Mouse (Mus musculus) heart, embryonic 12.5 days (tissue): Measurements from ENCODE around the gene Crxos. TPM values are rescaled to one million over a fixed set of nuclear protein-coding genes. Genes with fewer than 3 reads are reported as not detected.

Experiments
- ATAC-seq: fragments of 200-750 bp; cut with Nextera tagmentation; 2 replicates; pipeline ENCODE4 v1.8.0; 2017; ENCODE audit warnings: moderate TSS enrichment, moderate library complexity; ENCODE audit not compliant: insufficient number of reproducible peaks, low FRiP score
- H3K27ac ChIP-seq: fragments of 300-500 bp; sonication (generic); 2 replicates; pipeline ENCODE4 v1.5.1; 2016; ENCODE audit warnings: mild to moderate bottlenecking, moderate library complexity; ENCODE audit not compliant: poor library complexity, severe bottlenecking
- H3K27me3 ChIP-seq: fragments of 300-500 bp; sonication (generic); replicated peaks from 2 replicates; pipeline ENCODE4 v1.6.1; 2016; ENCODE audit warnings: mild to moderate bottlenecking, moderate library complexity
- H3K36me3 ChIP-seq: fragments of 300-500 bp; sonication (generic); 2 replicates; pipeline ENCODE4 v1.6.1; 2016; ENCODE audit warnings: mild to moderate bottlenecking, moderate library complexity
- H3K4me1 ChIP-seq: fragments of 300-500 bp; sonication (generic); replicated peaks from 2 replicates; pipeline ENCODE4 v1.6.1; 2016; ENCODE audit warnings: mild to moderate bottlenecking
- H3K4me2 ChIP-seq: fragments of 300-500 bp; sonication (generic); 2 replicates; pipeline ENCODE4 v1.6.1; 2016; ENCODE audit warnings: mild to moderate bottlenecking, moderate library complexity
- H3K4me3 ChIP-seq: fragments of 300-500 bp; sonication (generic); 2 replicates; pipeline ENCODE4 v1.5.1; 2016; ENCODE audit warnings: mild to moderate bottlenecking
- H3K9ac ChIP-seq: fragments of 300-500 bp; sonication (generic); 2 replicates; pipeline ENCODE4 v1.6.1; 2016; ENCODE audit warnings: mild to moderate bottlenecking, moderate library complexity
- H3K9me3 ChIP-seq: fragments of 300-500 bp; sonication (generic); replicated peaks from 2 replicates; pipeline ENCODE4 v1.6.1; 2016; ENCODE audit warnings: mild to moderate bottlenecking, moderate library complexity
- WGBS: fragments of 180-500 bp; shearing (Covaris S2); methylation state at CpG from one replicate; pipeline ENCODE4 v1.1.7; 2016; 5-methylcytosine and 5-hydroxymethylcytosine counted together
- polyA plus RNA-seq: library from polyadenylated mRNA; unstranded; fragments of >200 nt; fragmentation: Nextera tagmentation; extraction: Ambion mirVana; gene quantifications from 2 replicates; pipeline ENCODE4 v1.2.1, GENCODE M21; 2016

The Crxos gene
- polyA plus RNA-seq, 1 experiment from 2014 or later: not detected

DNA sequence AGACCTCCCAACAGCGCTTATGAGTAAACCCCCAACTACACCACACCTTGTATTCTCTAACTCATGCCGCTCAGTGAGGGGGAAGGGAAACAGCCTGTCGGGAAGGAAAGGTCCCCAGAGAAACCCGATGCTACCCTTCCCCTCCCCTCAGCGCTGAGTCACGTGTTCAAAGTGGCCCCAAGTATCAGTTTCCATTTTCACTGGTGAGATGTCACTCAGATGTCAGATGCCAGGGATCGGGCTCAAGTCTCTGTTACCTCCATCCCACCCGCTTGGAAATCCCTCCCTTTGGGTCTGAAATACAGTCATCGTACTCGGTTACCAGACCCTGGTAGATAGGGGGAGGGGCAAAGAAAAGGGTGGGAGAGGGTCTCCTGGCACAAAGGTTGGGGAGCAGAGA is 39.4 kb downstream of the Crxos start:
- H3K9ac ChIP-seq: peak overlapping the region; percentile 81
- H3K9me3 ChIP-seq: no peaks in the 10 kb centered on the region
- WGBS: 2% methylated on average over 10 of the region's 10 CpGs
- peak overlapping the region; percentile 77 for H3K27ac ChIP-seq
- H3K36me3 ChIP-seq: peaks cover 36% of the 10 kb centered on the region
- peak; percentile 69 for ATAC-seq
- H3K4me1 ChIP-seq: peaks cover 27% of the 10 kb centered on the region
- H3K27me3 ChIP-seq: no peaks in the 10 kb centered on the region
- H3K4me3 ChIP-seq: peak overlapping the region; percentile 89
- peak overlapping the region; percentile 88 for H3K4me2 ChIP-seq

DNA sequence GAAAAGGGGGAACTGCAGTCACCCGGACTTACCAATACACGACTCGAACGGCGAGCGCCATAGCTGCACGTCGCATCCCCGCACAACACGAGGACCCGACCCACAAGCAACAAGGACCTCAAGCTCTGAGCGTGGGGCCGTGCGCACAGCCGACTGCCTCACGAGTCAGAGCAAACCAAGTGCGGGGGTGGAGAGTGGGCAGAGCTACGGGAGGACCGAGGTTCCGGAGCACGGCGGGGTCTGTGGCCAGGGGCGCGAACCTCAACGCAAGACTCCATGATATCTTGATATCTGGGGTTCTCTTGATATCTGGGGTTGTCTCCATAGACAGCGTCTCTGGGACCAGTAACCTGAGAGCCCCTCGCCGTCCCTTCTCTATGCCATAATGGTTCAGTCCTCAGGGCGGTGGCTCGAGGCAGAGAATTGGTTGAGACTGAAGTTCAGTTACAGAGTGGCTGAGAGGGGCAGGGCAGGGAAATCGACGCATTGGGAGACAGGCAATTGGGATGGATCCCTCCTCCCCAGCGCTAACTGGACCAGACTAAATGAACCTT is 39.9 kb downstream of the Crxos start, which contains the start of gene Selenow:
Gene Selenow (minus strand): TSS at position 183 of the 554 bp plus-strand sequence.
- ATAC-seq: peak; percentile 96
- Histone ChIP-seq H3K9ac (peak within 1 kb of the TSS; percentile 81), H3K4me1 (peaks cover 27% of the 10 kb centered on the region), H3K9me3 (no peaks in the 10 kb centered on the region), H3K4me2 (peak within 1 kb of the TSS; percentile 88), H3K27me3 (no peaks in the 10 kb centered on the region), H3K27ac (peak within 1 kb of the TSS; percentile 77), H3K4me3 (peak within 1 kb of the TSS; percentile 89), H3K36me3 (peaks cover 31% of the 10 kb centered on the region)
- under 1% methylated on average over 33 of the region's 33 CpGs for WGBS

DNA sequence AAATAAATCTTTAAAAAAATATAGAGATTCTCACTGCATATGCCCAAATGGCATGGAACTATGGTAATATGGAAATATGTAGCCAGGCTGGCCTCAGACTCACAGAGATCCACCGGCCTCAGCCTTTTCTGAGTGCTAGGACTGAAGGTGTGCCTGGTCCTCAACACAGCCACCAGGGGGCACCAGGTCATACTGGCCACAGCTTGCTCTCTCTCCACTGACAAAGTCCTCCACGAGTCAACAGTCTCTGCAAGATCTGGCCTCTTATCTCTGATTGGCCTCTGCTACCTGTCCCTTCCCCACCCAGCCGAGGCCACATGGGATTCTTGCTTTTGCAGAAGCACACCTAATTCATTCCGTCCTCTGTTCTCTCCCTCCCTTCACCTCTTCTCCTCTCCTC is 47.5 kb downstream of the Crxos start:
- WGBS: 27% methylated on average over 4 of the region's 4 CpGs
- Histone ChIP-seq H3K4me3 (no peak overlapping the region), H3K9me3 (peaks cover 3% of the 10 kb centered on the region; the same call in 1 of the 2 replicates), H3K4me2 (no peak overlapping the region), H3K4me1 (peaks cover 16% of the 10 kb centered on the region), H3K27ac (no peak overlapping the region), H3K36me3 (no peaks in the 10 kb centered on the region), H3K27me3 (no peaks in the 10 kb centered on the region), H3K9ac (no peak overlapping the region)
- ATAC-seq: no peak

DNA sequence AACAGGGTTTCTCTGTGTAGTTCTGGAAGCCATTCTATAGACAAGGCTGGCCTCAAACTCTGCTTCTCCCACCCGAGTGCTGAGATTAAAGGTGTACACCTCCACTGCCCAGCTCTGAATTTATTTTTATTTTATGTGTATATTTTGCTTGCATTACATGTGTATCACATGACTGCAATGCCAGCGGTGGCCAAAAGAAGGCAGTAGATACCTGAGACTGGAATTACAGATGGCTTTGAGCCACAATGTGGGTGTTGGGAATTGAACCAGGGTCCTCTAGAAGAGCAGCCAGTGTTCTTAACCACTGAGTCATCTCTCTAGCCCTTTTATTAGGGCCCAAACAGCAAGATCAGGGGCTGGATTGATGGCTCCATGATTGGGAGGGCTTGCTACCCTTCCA is 48.1 kb downstream of the Crxos start:
- H3K36me3 ChIP-seq: peaks cover 4% of the 10 kb centered on the region
- no peak overlapping the region for H3K4me2 ChIP-seq
- H3K27ac ChIP-seq: no peak overlapping the region
- H3K9ac ChIP-seq: no peak overlapping the region
- no peak overlapping the region for H3K4me3 ChIP-seq
- no peaks in the 10 kb centered on the region for H3K27me3 ChIP-seq
- ATAC-seq: no peak
- peaks cover 16% of the 10 kb centered on the region for H3K4me1 ChIP-seq
- peaks cover 6% of the 10 kb centered on the region for H3K9me3 ChIP-seq
- 64% methylated on average over 2 of the region's 2 CpGs for WGBS

DNA sequence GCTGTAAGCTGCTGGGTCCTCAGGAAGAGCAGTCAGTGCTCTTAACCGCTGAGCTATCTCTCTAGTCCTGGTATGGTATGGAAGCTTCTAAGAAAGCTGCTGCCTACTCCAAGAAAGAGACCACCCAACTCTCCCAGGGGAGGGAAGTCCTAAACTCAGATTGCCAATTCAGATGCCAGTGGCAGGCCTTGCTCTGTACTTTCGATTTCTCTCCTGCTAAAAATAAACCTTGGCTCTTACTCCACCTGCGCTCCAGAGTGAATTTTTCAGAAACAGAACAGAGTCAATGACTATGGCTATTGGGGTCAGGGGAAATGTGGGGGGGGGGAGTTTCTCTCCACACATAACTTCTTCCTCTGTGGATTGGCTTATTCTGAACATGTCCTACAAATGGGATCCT is 49.2 kb downstream of the Crxos start:
- Histone ChIP-seq H3K4me1 (peaks cover 16% of the 10 kb centered on the region), H3K9me3 (peaks cover 6% of the 10 kb centered on the region), H3K9ac (no peak overlapping the region), H3K36me3 (peaks cover 8% of the 10 kb centered on the region), H3K27ac (no peak overlapping the region), H3K4me2 (peak overlapping the region; percentile 26; the same call in 1 of the 2 replicates), H3K4me3 (no peak overlapping the region), H3K27me3 (no peaks in the 10 kb centered on the region)
- ATAC-seq: no peak
- 57% methylated on average over 3 of the region's 3 CpGs for WGBS

DNA sequence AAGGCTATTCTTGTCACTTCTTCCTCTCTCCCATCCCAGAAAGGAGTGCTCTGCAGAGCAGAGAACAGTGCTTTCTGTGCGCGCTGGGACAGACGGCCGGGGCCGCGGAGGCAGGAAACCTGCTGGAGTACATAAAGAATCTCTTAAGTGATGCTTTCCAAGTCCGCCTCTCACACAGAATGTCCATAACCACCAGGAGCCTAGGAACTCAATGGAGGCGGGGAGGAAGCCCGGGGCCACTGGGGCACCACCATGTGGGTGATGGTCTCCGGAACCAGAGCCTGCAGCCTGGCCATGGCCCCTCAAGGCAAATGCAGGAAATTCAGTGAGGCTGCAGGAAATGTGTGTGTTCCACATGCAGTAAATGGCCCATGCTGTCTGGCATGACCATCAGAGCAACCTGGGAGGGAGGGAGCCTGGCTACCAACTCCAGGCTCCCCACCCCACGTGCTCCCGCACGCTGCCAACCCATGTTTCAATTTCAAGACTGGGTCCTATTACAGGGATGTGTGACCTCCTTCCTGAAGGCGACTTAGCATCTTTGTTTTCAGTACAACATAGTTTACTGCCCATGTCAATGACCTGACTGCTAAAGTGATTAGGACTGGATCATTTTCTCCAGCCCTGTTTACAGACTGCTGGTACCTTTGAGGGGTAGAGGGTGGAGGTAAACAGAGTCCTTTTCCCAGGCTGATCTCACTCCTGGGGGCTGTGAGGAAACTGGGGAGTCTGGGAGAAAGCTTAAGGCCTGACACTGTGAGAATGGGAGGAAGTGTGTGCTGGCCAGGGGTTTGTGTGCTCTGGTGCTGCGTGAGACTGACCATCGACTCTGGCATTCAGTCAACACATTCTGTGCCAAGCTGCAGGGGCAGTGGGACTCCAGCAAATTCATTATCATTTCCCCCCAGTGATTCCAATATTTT is 51.3 kb downstream of the Crxos start:
- H3K27me3 ChIP-seq: no peaks in the 10 kb centered on the region
- H3K9ac ChIP-seq: peak overlapping the region; percentile 4; the same call in 1 of the 2 replicates
- no peak overlapping the region for H3K4me3 ChIP-seq
- peaks cover 6% of the 10 kb centered on the region for H3K9me3 ChIP-seq
- no peak overlapping the region for H3K4me2 ChIP-seq
- 52% methylated on average over 16 of the region's 16 CpGs for WGBS
- peaks cover 29% of the 10 kb centered on the region for H3K36me3 ChIP-seq
- peaks cover 16% of the 10 kb centered on the region for H3K4me1 ChIP-seq
- peak; percentile 35; the same call in 1 of the 2 replicates for ATAC-seq
- peak overlapping the region; percentile 59; the same call in 1 of the 2 replicates for H3K27ac ChIP-seq

DNA sequence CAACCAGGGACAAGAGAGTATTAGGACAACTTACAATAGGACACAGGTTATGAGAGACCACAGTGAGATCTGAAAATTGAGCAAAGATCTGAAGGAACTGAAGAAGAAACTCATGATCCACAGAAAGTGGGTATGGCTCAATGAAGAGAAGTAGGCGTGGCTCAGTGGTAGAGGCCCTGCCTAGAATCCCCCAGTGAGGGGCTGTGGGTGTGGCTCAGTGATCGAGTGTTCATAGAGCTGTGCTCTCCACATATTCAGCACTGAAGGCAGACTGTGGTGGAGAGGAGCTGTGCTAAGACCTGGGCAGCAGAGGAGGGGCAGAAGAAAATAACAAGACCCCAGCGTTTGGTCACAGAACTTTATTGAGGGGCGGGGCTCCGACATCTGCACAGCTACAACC is 55.1 kb downstream of the Crxos start:
- ATAC-seq: no peak

DNA sequence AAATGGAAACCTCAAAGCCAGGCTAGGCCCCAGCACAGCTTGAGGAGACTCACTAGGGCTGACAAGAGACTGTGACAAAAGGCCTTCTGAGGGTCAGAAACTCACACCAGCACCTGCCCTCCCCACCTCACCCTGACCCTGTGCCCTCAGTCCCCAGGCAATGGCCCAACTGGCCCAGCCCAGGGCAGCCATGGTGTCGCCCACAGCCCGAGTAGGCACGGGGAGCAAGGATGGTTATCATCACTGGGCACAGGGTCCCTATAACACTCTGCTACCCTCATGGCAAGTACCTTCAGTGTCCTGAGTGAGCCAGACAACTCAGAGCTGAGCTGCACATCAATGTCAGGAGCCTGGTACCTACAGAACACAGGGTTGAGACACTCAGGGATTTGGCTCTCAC is 56.2 kb downstream of the Crxos start:
- Histone ChIP-seq H3K9me3 (peaks cover 4% of the 10 kb centered on the region; the same call in 1 of the 2 replicates), H3K4me2 (no peak overlapping the region), H3K36me3 (peaks cover 78% of the 10 kb centered on the region), H3K9ac (no peak overlapping the region), H3K27ac (no peak overlapping the region), H3K4me3 (no peak overlapping the region), H3K4me1 (peaks cover 7% of the 10 kb centered on the region; the same call in 1 of the 2 replicates), H3K27me3 (no peaks in the 10 kb centered on the region)
- ATAC-seq: no peak
- 86% methylated on average over 3 of the region's 3 CpGs for WGBS

More for the DNA sequence above, 55.1 kb downstream of the Crxos start:
- Histone ChIP-seq H3K4me2 (no peak overlapping the region), H3K27ac (no peak overlapping the region), H3K9me3 (peaks cover 4% of the 10 kb centered on the region; the same call in 1 of the 2 replicates), H3K27me3 (no peaks in the 10 kb centered on the region), H3K36me3 (peaks cover 67% of the 10 kb centered on the region), H3K4me1 (peaks cover 11% of the 10 kb centered on the region; the same call in 1 of the 2 replicates), H3K9ac (no peak overlapping the region), H3K4me3 (no peak overlapping the region)
- WGBS: 83% methylated on average over 5 of the region's 5 CpGs

DNA sequence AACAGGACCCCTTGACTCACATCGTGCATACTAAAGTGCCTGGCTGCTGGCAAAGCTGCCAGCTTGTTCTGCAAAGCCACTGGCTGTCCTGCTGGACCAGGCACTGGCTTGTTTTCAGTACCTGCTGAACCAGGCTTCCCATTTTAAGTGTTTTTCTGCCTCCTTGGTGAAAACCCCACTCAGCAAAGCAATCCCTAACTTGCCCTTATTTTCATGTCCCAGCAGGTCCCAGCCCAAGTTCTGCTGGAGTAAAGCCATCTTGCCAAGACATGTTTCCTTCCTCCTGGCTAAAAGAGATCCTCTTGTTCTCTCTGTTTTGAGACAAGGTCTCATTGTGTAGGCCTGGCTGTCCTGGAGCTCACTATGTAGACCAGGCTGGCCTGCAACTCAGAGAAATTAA is 61.9 kb downstream of the Crxos start:
- Histone ChIP-seq H3K36me3 (peaks cover 52% of the 10 kb centered on the region), H3K4me1 (peaks cover 24% of the 10 kb centered on the region), H3K27ac (no peak overlapping the region), H3K4me2 (no peak overlapping the region), H3K4me3 (no peak overlapping the region; the same call in 1 of the 2 replicates), H3K27me3 (no peaks in the 10 kb centered on the region), H3K9me3 (no peaks in the 10 kb centered on the region), H3K9ac (no peak overlapping the region)
- WGBS: 79% methylated on average over 1 of the region's 1 CpGs
- no peak for ATAC-seq

DNA sequence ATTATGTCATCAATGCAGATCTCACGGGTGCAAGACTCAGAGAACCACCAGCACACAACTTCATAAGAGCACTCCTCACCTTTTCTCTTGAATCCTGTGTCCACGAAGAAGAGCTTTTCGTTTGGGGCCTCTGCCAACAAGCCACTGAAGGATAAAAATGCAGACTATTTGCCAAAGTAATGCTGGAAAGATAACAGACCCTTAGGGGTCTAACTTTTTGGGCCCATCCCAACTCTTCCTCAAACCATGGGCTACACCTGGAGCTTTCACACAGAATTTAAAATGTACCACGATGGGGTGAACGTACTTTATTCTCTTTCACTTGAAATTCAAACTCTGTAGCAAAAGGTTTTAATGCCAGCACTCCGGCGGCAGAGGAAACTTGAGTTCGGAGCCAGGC is 62.8 kb downstream of the Crxos start:
- Histone ChIP-seq H3K9ac (peak overlapping the region; percentile 75), H3K9me3 (no peaks in the 10 kb centered on the region), H3K27ac (no peak overlapping the region; the same call in 1 of the 2 replicates), H3K4me3 (peak overlapping the region; percentile 64), H3K4me1 (peaks cover 24% of the 10 kb centered on the region), H3K36me3 (peaks cover 44% of the 10 kb centered on the region), H3K4me2 (peak overlapping the region; percentile 86), H3K27me3 (no peaks in the 10 kb centered on the region)
- 5% methylated on average over 8 of the region's 8 CpGs for WGBS
- ATAC-seq: no peak
